Mouse (Mus musculus) neural tube, embryonic 12.5 days (tissue): ENCODE results near the gene Gpx3. TPM values are rescaled to one million over a fixed set of nuclear protein-coding genes. Genes with fewer than 3 reads are reported as not detected.
"Not testable (repeated sequence)": the region's sequence is repeated elsewhere in the genome, so short reads cannot be mapped to it uniquely, and the experiment has no call there.

Experiments
- ATAC-seq: fragments of 200-750 bp; cut with Nextera tagmentation; 2 replicates; pipeline ENCODE4 v1.8.0; 2017; ENCODE audit warnings: low read depth, mild to moderate bottlenecking, moderate TSS enrichment, moderate library complexity; ENCODE audit not compliant: low FRiP score
- H3K27ac ChIP-seq: fragments of 300-500 bp; sonication (generic); 2 replicates; pipeline ENCODE4 v1.5.1; 2016
- H3K27me3 ChIP-seq: fragments of 300-500 bp; sonication (generic); replicated peaks from 2 replicates; pipeline ENCODE4 v1.6.1; 2016; ENCODE audit warnings: mild to moderate bottlenecking
- H3K36me3 ChIP-seq: fragments of 300-500 bp; sonication (generic); 2 replicates; pipeline ENCODE4 v1.6.1; 2016; ENCODE audit warnings: mild to moderate bottlenecking
- H3K4me1 ChIP-seq: fragments of 300-500 bp; sonication (generic); 2 replicates; pipeline ENCODE4 v1.6.1; 2016
- H3K4me2 ChIP-seq: fragments of 300-500 bp; sonication (generic); replicated peaks from 2 replicates; pipeline ENCODE4 v1.6.1; 2016; ENCODE audit warnings: mild to moderate bottlenecking
- H3K4me3 ChIP-seq: fragments of 300-500 bp; sonication (generic); 2 replicates; pipeline ENCODE4 v1.5.1; 2016
- H3K9ac ChIP-seq: fragments of 300-500 bp; sonication (generic); 2 replicates; pipeline ENCODE4 v1.6.1; 2016; ENCODE audit warnings: mild to moderate bottlenecking
- H3K9me3 ChIP-seq: fragments of 300-500 bp; sonication (generic); 2 replicates; pipeline ENCODE4 v1.6.1; 2016; ENCODE audit warnings: mild to moderate bottlenecking
- WGBS: fragments of 180-500 bp; shearing (Covaris S2); methylation state at CpG from one replicate; pipeline ENCODE4 v1.1.7; 2016; 5-methylcytosine and 5-hydroxymethylcytosine counted together
- polyA plus RNA-seq: library from polyadenylated mRNA; unstranded; fragments of >200 nt; fragmentation: Nextera tagmentation; extraction: Ambion mirVana; gene quantifications from 2 replicates; pipeline ENCODE4 v1.2.1, GENCODE M21; 2016

The Gpx3 gene
- polyA plus RNA-seq, 1 experiment from 2014 or later, result 80.3 TPM

DNA sequence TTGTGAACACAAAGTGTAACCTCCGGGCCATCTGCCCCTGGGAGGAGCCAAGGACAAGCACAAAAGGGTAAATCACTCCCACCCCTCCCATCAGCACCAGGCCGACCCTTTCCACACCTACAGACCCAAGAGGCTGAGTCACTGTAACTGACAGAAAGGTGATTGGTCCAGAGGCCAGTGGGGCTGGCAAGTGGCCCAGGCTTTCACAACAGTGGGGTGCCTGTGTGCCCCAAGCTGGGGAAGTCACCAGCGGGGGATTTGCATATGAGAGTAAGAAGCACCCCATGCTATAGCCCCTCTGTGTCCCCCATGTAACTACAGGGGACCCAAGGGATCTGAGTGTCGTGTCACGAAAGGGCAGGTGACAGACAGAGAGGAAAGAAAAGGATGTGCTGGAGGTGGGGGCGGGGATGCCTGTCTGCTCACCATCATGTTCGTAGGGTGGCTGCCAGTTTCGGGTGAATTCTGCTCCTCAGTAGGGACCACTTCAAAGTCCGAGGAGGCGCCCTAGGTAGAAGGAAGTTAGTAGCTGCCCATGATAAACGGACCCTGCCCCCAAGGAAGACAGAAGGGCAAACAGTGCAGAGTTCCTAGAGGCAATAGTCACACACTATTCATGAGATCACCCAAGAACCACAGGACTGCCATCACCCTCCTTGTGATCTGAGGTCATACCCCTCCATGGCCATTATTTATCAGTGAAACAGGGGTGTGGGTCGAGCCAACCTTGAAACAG is 34.0 kb downstream of the Gpx3 start:
- Histone ChIP-seq H3K4me1 (peaks cover 7% of the 10 kb centered on the region; the same call in 1 of the 2 replicates), H3K4me2 (no peak overlapping the region), H3K36me3 (peaks cover 10% of the 10 kb centered on the region), H3K9ac (no peak overlapping the region), H3K4me3 (no peak overlapping the region), H3K27me3 (no peaks in the 10 kb centered on the region), H3K9me3 (no peaks in the 10 kb centered on the region), H3K27ac (no peak overlapping the region)
- no peak for ATAC-seq
- 30% methylated on average over 12 of the region's 12 CpGs for WGBS

DNA sequence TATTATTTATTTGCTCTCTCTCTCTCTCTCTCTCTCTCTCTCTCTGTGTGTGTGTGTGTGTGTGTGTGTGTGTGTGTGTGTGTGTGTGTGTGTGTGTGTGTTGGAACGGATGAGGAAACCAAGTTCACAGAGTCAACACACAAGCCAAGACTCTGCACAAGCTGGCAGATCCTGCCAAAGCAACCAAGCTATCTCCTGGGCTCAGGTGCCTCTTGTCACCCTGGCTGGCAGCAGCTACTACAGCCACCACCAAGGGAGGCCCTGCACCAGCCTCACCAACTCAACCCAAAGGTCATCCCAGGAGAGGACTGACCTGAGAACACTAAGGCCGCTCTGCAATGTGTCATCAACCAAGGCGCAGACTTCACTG is 34.5 kb downstream of the Gpx3 start:
- H3K27me3 ChIP-seq, result no peaks in the 10 kb centered on the region
- H3K4me2 ChIP-seq, result no peak overlapping the region
- no peak for ATAC-seq
- 95% methylated on average over 3 of the region's 3 CpGs for WGBS
- H3K9me3 ChIP-seq, result no peaks in the 10 kb centered on the region
- no peak overlapping the region for H3K4me3 ChIP-seq
- H3K9ac ChIP-seq, result no peak overlapping the region
- no peak overlapping the region for H3K27ac ChIP-seq
- peaks cover 10% of the 10 kb centered on the region for H3K36me3 ChIP-seq
- peaks cover 7% of the 10 kb centered on the region; the same call in 1 of the 2 replicates for H3K4me1 ChIP-seq

DNA sequence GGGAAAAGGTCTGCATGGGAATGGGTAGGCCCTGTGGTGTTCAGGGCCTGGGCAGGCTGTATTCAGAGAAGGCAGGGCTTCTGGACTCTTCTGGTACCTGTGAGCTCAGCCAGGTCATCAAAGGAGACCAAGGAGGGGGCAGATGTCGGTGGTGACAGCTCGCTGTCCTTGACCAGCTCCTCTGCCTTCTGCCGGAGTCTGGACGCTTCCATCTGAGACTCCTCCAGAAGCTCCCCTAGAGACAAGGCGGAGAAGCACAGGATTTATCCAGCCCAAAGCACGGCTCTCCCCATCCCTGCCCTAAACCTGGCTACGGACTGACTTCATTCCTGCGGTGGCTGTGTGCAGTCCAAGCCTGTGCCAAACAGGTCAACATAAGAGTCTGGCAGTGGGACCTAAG is 37.2 kb downstream of the Gpx3 start:
- H3K9me3 ChIP-seq, result no peaks in the 10 kb centered on the region
- H3K36me3 ChIP-seq, result peaks cover 8% of the 10 kb centered on the region
- no peak overlapping the region for H3K27ac ChIP-seq
- no peak overlapping the region for H3K4me2 ChIP-seq
- no peak overlapping the region for H3K4me3 ChIP-seq
- H3K9ac ChIP-seq, result no peak overlapping the region
- peaks cover 7% of the 10 kb centered on the region; the same call in 1 of the 2 replicates for H3K4me1 ChIP-seq
- no peaks in the 10 kb centered on the region for H3K27me3 ChIP-seq
- ATAC-seq, result no peak
- WGBS, result 86% methylated on average over 8 of the region's 8 CpGs

DNA sequence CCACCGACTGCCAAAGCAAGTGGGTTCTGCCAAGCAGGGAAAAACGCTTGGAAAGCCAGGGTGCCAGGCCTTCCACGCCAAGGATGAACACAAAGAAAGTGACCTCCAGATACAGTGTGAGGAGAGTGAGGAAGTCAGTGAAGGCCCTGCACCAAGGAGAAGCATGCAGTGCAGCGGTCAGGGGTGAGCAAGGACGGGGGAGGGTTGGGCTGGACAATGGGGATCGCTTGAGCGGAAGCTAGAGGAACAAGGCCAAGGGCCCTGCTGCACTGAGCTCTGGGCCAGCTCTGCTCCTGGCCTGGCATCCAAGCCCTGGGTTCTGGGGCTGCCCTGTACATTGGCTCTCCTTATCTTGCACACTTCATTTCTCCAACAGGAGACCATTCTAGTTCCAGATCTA is 37.8 kb downstream of the Gpx3 start:
- WGBS, result 77% methylated on average over 7 of the region's 7 CpGs
- Histone ChIP-seq H3K4me3 (no peak overlapping the region), H3K27me3 (no peaks in the 10 kb centered on the region), H3K9me3 (no peaks in the 10 kb centered on the region), H3K4me2 (no peak overlapping the region), H3K36me3 (peaks cover 8% of the 10 kb centered on the region), H3K4me1 (peaks cover 7% of the 10 kb centered on the region; the same call in 1 of the 2 replicates), H3K27ac (no peak overlapping the region), H3K9ac (no peak overlapping the region)
- no peak for ATAC-seq

DNA sequence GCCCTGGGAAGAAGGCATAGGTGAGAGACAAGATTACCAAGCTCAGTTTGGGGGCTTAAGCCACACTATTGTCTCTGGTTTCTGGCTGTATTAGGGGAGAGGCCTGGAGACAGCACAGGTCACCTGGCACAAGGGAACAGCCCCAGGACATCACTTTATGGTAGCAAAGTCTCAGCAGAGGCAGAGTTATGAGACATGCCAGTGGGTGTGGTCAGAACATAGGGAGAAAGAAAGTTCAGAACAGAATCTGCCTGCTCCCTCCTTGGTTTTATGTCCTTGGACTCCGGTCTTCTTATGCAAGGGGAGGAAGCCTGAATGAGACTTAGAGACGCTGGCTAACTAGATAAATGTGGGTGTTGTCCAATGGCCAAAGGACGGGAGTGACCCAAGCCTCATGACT is 42.4 kb downstream of the Gpx3 start:
- Histone ChIP-seq H3K27me3 (no peaks in the 10 kb centered on the region), H3K27ac (no peak overlapping the region), H3K4me2 (no peak overlapping the region), H3K4me1 (no peaks in the 10 kb centered on the region), H3K36me3 (no peaks in the 10 kb centered on the region), H3K9me3 (no peaks in the 10 kb centered on the region), H3K9ac (no peak overlapping the region), H3K4me3 (no peak overlapping the region)
- 79% methylated on average over 3 of the region's 3 CpGs for WGBS
- ATAC-seq, result no peak

DNA sequence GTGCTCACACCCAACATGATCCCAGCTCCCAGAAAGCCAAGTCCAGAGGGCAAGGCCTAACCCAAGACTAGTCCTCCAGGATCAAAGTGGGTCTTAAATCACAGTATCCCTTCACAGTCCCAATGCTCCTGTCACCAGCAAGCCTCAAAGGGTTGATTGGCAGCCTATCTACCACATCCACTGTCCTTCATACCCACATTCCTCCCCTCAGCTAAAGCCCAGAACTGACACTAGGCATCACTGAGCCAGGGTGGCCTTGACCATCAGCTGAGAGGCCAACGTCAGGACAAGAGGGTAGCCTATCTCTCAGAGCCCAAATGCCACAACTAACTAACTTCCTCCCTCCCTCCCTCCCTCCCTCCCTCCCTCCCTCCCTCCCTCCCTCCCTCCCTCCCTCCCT is 47.5 kb downstream of the Gpx3 start:
- peaks cover 3% of the 10 kb centered on the region; the same call in 1 of the 2 replicates for H3K27me3 ChIP-seq

DNA sequence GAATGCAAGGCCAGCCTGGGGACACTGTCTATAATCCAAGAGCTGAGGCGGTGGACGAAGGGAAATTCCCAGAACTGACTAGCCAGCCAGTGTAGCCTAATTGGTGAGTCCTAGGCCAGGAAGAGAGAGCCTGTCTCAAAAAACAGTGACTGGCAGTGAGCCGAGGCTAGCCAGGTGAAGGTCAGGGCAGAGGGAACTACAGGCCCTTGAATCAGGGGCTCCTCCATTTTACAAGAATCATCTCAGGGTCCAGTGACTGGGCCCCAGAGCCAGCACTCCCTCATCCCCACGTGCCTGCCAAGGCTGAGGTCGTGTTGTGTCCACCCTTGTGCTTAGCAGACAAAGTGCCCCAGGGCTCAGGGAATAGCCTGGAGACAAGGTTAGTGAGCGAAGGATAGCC is 48.4 kb downstream of the Gpx3 start:
- H3K4me2 ChIP-seq, result no peak overlapping the region
- H3K9me3 ChIP-seq, result no peaks in the 10 kb centered on the region
- H3K4me1 ChIP-seq, result peaks cover 12% of the 10 kb centered on the region
- no peaks in the 10 kb centered on the region for H3K36me3 ChIP-seq
- no peak overlapping the region for H3K9ac ChIP-seq
- H3K4me3 ChIP-seq, result no peak overlapping the region
- H3K27ac ChIP-seq, result no peak overlapping the region
- no peak for ATAC-seq
- 81% methylated on average over 6 of the region's 6 CpGs for WGBS
- H3K27me3 ChIP-seq, result peaks cover 3% of the 10 kb centered on the region; the same call in 1 of the 2 replicates

More for the DNA sequence above, 47.5 kb downstream of the Gpx3 start:
- Histone ChIP-seq H3K9ac (no peak overlapping the region), H3K9me3 (no peaks in the 10 kb centered on the region), H3K36me3 (no peaks in the 10 kb centered on the region), H3K4me3 (no peak overlapping the region), H3K4me1 (peaks cover 9% of the 10 kb centered on the region), H3K4me2 (no peak overlapping the region), H3K27ac (no peak overlapping the region)
- 88% methylated on average over 1 of the region's 1 CpGs for WGBS
- ATAC-seq, result no peak

DNA sequence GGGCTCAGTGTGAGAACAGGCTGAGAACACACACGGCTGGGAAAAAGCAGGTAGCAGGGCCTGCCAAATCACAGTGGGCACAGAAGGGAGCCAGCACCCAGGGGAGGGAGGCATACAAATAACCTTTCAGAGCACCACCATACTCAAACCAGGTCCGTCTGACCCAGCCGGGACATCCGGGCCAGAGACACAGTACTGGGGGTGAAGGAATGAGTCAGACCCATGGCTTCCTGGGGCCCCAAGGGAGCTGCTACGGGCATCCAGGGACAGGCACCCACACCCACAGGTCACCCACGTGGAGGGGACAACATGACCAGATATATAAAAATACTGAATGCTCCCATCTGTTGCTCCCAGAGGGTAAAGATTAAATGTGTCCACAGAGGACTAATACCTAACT is 50.4 kb downstream of the Gpx3 start:
- H3K4me2 ChIP-seq, result no peak overlapping the region
- no peaks in the 10 kb centered on the region for H3K9me3 ChIP-seq
- H3K4me3 ChIP-seq, result no peak overlapping the region
- H3K4me1 ChIP-seq, result peaks cover 12% of the 10 kb centered on the region
- ATAC-seq, result no peak
- WGBS, result 79% methylated on average over 6 of the region's 6 CpGs
- H3K27ac ChIP-seq, result no peak overlapping the region
- H3K27me3 ChIP-seq, result peaks cover 3% of the 10 kb centered on the region; the same call in 1 of the 2 replicates
- no peak overlapping the region for H3K9ac ChIP-seq
- no peaks in the 10 kb centered on the region for H3K36me3 ChIP-seq

DNA sequence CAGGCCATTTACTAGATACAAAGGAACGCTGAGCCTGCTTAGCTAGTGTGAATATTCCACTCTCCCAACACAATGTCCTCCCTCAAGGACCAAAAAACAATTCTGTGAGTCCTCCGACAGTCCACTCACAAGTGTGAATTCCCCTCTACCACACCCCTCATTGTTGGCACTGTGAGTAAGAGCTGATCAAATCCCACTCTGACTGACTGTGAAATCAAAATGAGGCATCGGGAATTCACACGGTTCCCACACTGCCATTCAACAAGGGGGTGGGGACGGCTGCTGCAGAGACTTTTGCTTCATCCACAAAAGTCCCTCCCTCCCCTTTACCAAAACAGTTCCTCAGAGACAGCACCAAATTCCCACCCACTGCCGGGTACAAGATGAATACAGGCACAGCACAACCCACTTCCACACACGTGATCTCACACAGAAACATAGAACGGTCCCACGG is 51.8 kb downstream of the Gpx3 start:
- peaks cover 12% of the 10 kb centered on the region for H3K4me1 ChIP-seq
- no peak overlapping the region for H3K4me3 ChIP-seq
- H3K27me3 ChIP-seq, result peaks cover 3% of the 10 kb centered on the region; the same call in 1 of the 2 replicates
- peak overlapping the region; percentile 32; the same call in 1 of the 2 replicates for H3K4me2 ChIP-seq
- WGBS, result 22% methylated on average over 9 of the region's 9 CpGs
- no peaks in the 10 kb centered on the region for H3K36me3 ChIP-seq
- no peak for ATAC-seq
- no peak overlapping the region for H3K9ac ChIP-seq
- no peaks in the 10 kb centered on the region for H3K9me3 ChIP-seq
- H3K27ac ChIP-seq, result no peak overlapping the region

DNA sequence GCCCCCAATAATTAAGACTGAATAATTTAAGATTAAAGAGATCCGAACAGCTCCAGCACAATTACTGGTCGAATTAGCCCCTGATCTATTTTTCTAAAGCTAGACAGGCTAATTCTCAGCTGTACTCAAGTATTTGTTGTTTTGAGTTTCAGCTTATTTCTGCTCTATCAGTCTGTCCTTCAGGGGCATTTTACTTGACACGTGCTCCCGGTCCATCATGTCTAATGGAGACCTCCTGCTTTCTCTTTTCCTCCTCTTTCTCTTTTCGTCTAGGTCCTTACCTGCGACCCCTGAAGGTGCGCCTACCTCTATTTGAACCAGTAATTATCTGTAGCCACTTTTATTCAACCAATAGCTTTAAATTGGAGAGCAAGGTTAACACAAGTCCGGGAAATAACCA is 52.5 kb downstream of the Gpx3 start:
- Histone ChIP-seq H3K4me1 (peaks cover 12% of the 10 kb centered on the region), H3K4me2 (no peak overlapping the region), H3K27me3 (peaks cover 3% of the 10 kb centered on the region; the same call in 1 of the 2 replicates), H3K36me3 (no peaks in the 10 kb centered on the region), H3K9ac (no peak overlapping the region), H3K27ac (no peak overlapping the region), H3K4me3 (no peak overlapping the region), H3K9me3 (no peaks in the 10 kb centered on the region)
- ATAC-seq, result no peak
- WGBS, result 88% methylated on average over 8 of the region's 8 CpGs

DNA sequence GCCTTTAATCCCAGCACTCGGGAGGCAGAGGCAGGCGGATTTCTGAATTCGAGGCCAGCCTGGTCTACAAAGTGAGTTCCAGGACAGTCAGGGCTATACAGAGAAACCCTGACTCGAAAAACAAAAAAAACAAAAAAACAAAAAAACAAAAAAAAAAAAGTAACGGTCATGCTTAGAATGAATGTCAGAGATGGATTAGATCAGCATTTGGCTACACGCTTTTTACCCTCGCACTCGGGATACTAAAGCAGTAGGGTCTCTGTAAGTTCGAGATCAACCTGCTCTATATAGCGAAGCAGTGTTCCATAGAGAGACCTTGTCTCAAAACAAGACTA is 53.1 kb downstream of the Gpx3 start:
- Histone ChIP-seq H3K4me3 (peak overlapping the region; percentile 76), H3K4me1 (peaks cover 12% of the 10 kb centered on the region), H3K4me2 (peak overlapping the region; percentile 65)
- H3K27ac ChIP-seq, H3K9me3 ChIP-seq, H3K9ac ChIP-seq, H3K36me3 ChIP-seq, H3K27me3 ChIP-seq, ATAC-seq: not testable (repeated sequence)
- 49% methylated on average over 10 of the region's 10 CpGs for WGBS

DNA sequence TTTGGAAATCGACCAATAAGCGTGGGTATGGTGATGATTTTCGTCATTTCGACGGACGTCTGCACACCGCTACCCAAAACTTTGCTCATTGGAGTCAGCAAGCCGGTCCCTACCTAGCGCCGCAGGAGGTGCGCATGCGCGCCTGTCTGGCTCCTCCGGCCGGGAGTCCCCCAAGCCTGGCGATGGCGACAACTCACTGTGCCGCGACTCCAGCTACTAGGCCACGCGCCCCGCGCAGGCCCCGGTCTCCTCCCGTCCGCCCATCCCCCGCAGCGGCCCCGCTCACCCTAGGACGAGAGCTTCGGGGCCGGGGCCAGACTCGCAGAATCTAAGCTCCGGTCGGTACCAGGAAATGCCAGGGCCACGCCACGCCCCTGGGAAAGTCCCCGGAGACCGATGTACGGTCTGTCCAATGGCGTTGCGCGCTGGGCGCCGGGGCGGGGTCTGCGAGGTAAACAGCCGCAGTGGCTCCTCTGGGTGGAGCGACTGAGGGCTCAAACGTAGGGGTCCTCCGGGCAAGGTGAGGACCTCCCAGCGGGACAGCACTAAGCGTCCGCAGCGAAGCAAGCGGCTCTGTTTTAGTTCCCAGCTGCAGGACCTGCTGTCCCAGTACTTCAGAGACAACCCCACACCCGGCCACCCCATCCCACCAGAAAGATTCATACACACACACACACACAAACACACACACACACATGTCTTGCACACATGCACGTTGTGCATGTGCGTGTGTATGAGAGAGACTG is 53.7 kb downstream of the Gpx3 start:
- Histone ChIP-seq H3K4me2 (peak overlapping the region; percentile 65), H3K4me3 (peak overlapping the region; percentile 76), H3K9ac (peak overlapping the region; percentile 77), H3K27ac (no peak overlapping the region; the same call in 1 of the 2 replicates), H3K4me1 (peaks cover 12% of the 10 kb centered on the region), H3K27me3 (peaks cover 3% of the 10 kb centered on the region; the same call in 1 of the 2 replicates), H3K36me3 (no peaks in the 10 kb centered on the region), H3K9me3 (no peaks in the 10 kb centered on the region)
- under 1% methylated on average over 59 of the region's 59 CpGs for WGBS
- peak; percentile 99 for ATAC-seq
